Mouse (Mus musculus): ENCODE measurements around the gene Wbp11.

Gene Wbp11

DNA sequence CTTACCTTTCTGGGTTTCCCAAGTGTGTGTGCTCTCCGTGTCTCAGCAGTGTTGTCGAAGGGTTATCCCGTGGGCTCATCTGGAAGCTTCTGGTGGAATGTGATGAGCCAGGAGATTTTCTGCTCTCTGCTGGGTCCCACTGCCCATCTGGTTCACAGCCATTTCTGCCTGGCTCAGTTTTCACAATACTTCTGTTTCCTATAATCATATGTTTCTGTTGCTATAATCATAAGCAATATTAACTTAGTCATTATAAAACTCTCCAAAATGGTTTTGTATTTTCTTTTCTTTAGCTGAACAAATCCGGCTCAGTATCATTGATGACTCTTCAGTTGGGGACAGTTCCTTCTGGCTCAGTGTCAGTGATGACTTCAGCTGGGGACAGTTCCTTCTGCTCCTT, 7.3 kb upstream of the Wbp11 start, which contains the start of gene Smco3:
Smco3 (minus strand) TSS at position 101 of the 400 bp plus-strand sequence.
- no peak for DNase-seq

DNA sequence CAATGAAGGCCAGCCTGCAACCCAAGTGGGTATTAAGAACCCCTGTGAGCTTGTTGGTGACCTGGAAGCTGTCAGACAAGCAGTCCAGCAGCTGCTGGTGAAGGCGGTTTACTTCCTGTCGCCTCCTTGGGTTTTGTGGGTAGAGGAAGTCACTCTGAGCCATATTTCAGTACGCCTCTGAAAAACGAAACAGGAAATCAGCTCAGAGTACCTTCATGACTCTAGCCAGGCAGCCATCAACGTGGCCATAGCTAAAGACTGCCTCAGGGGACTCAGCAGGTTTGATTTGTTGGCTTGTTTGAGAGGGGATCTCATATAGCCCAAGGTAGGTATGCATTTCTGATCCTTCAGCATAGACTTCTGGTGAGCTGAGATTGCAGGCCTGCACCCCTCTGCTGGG, 3.7 kb upstream of the Wbp11 start:
- DNase-seq = peak; percentile 42 to 54

DNA sequence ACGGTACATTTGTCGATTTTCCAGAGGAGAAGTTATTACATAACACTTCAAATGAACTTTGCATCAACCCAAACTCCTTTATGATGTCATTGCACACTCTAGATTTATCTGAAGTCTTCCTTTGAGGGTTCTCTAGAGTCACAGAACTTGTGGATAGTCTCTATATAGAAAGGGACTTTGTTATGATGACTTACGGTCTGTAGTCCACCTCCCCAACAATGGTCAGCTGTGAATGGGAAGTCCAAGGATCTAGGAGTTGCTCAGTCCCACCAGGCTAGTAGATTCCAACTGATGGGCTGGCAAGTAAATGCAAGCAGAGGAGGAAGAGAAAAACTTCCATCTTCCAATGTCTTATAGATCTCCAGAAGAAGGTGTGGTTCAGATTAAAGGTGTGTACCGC, 648 bp upstream of the Wbp11 start:
- DNase-seq = no peak

DNA sequence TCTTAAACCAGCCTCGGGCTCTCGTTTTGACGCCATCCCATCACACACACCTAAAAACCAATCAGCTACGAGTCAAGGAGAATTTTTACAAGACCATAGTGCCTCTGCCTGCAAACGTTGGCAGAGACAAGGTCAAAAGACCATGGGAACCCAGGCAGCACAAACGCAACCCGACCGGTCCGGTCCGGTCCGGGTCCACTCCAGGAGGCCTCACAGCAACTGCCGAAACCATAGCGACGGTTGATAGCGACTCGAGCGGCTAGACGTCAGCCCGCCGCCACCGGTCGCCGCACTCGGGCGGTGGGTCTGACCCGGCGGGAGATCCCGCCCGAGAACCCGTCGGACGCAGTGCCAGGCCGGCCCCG, 535 bp downstream of the Wbp11 start, which contains the start of gene BC049715:
BC049715 (plus strand) TSS at position 111 of the 365 bp plus-strand sequence.
- no peak for DNase-seq

DNA sequence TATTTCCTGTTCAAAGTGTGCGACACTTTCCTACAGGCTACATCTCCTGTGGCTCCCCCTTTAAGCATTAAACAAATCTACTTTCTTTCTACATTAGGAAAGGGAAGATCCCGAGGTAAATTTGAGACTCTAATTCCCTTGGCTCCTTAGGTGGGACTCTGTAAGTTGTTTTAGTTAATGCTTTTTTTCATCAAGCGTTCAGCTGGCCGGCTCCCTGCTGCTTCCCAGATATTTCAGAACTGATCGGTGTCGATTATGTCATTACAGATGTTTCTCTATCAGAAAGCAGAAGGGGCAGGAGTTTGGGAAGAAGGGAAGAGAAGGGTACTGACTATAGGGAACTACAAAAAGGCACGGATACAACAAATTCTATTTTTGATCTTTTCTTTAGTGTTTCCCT, 917 bp downstream of the Wbp11 start:
- no peak for DNase-seq

DNA sequence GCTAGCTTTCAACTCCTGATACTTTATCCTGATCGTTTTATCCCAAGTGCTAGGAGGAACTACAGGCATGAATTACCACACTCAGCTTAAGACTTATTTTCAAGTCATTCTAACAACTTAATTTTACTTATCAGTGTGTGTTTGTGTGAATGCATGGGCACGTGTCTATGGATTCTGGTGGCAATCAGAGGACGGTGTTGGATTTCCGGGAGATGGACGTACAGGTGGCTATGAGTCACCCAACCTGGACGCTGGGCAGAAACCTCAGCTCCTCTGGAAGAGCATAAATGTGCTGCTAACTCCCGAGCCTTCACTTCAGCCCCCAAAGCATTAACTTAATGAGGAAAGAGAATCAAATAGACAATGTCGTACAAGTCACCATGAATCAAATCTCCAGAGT, 3.0 kb downstream of the Wbp11 start:
- no peak for DNase-seq

DNA sequence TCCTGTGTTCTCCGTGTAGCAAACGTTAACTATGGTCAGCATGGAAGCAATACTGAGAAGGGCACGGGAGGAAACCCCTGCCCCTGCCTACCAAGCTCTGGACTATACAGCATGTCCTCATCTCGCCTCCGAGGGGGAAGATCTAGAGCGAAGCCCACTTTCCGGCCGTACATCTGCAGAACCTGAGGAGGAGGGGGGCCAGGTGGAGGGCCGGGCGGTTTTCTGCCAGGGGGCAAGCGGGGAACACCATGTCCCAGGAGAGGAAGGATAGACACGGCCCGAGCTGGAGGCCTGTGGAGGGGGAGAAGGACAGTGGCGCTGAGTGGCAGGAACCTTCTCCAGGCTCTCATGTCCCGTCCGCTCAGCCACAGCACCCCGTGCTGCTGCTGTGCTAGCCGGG, 6.9 kb downstream of the Wbp11 start:
- DNase-seq = no peak

DNA sequence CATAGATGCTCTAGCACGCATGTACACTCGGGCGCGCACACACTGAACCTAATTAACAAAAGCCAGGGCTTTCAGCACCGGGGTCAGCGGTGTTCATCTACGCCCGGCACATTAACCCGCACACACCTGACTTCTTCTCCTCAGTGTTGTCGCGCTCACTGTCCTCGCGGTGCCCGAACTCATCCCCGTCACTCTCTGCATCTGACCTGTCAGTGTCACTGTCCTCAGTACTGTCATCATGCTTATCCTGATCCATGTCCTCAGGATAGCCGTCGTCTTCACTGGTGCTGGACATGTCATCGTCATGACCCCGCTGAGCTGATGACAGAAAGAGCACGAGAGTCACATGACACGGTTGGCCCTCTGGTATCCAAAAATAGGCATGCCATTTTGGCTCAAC, 7.7 kb downstream of the Wbp11 start:
- no peak for DNase-seq

DNA sequence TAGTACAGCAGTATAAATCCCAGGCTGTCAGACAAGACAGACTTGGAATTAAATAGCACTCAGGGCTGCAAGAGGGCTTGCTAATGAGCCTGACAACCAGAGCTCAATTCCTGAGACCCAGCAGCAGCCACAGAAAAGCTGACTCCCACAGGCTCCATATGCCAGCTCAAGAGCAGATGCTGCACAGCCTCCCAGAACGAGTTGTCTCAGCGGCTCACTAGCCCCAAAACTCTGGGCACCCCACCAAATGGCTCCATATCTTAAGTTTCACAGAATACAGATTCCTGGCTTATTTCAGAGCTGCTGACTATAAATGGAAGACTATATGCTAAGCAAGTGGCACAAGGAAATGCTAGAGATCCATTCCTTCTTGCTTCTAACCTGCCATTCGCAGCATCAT, 10.5 kb downstream of the Wbp11 start:
- DNase-seq = no peak

DNA sequence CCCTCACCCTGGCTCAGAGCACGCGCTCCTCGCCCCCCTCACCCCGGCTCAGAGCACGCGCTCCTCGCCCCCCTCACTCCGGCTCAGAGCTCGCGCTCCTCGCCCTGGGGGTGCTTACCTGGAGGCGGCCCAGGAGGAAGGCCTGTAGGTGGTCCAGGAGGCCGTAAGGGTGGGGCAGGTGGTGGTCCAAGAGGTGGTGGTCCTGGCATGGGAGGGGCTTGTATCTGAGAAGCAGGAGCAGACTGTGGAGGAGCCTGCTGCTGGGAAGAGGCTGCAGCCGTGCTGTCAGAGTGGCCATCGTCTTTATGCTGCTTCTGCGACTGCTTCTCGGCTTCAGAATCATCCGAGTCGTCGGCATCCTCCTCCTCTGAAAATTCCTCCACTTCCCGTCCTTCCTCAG, 11.2 kb downstream of the Wbp11 start:
- no peak for DNase-seq

DNA sequence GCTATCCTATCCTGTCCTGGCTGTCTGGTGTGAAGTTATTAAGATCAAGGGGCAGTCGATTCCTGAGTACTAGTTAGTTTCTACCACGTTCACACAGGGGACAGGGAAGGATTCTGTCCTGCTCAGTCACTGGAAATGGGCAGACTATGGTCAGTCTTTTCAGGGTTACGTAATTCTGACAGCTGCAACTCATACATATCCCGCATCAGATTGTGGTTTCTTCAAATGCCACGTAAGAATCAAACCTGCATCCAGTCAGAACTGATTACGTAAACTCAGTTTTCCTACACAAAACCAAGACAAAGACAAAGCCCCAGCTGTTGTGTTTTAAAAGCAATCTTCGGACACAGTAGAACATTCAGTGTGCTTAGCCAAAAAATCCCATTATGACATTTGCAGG, 12.7 kb downstream of the Wbp11 start:
- DNase-seq = no peak

DNA sequence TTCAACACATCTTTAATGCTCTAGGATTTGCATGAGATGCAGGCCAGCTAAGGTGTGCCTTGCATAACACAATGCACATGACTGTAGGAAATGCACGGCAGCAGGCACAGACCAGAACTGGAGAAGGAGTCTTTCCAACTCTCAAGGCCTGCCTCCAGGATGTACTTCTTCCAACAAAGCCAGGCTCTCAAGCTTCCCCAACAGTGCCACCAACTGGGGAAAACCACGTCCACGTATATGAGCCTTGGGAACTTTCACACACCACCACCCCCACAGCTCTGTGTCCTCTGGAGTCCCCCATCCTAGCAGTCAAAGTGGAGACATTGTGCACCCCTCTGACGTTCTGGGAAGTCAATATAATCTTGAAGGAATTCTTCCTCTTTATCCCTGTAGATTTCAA, 14.9 kb downstream of the Wbp11 start:
- DNase-seq = no peak

DNA sequence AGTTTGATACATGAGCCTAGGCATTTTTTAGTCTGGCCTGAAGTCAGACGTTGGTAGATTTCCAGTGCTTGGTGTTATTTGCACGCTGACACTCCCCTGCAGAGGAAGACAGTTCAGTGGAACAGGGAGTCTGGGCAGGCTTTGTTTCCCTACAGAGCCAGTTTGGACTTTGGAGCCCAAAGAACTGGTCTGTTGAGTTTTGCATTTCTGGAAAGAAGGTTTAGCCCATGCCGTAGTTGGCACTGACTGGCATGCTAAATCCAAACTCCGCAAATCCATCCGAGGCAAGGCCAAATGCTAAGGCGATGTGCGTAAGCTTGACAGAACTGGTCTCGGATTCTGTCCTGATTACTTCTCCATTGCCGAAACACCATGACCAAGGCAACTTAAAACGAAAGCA, 16.8 kb downstream of the Wbp11 start:
- DNase-seq = no peak

DNA sequence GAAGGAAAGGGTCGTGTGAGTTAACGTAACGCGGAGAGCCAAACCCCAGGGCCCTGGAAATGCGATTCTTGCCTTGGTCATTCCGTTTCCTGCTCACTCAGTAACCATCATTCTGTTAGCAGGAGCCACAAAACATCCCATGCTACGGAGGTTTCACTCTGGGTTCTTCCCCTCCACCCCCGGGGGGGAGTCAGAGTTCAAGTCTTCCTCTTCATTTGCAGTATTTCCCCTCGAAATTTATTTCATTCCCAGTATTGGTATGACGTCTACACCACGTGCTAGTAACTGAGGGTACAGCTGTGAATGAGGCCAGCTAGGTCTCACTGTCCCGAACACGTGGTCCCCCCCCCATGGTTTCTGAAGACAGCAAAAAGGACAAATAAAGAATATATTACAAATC, 18.4 kb downstream of the Wbp11 start:
- no peak for DNase-seq

DNA sequence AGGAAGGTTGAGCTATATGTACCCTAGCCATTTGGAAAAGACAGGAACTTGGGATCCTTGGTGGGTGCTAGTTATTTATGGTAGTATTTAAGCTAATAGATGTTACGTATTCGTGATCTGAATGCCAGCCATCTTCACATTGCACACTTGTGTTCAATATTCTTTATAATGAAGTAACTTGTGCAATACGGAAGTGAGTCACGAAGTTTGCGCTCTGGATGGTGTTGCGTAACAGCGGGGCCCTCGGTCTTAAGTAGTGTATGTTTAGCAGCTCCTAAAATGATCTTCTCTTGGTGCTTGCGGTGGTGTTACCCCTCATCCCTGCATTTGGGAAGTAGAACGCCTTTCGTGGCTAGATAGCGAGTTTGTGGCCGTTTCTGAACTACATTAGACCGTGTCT, 19.0 kb downstream of the Wbp11 start:
- DNase-seq = peak in 1 of 2 experiments; percentile 29

DNA sequence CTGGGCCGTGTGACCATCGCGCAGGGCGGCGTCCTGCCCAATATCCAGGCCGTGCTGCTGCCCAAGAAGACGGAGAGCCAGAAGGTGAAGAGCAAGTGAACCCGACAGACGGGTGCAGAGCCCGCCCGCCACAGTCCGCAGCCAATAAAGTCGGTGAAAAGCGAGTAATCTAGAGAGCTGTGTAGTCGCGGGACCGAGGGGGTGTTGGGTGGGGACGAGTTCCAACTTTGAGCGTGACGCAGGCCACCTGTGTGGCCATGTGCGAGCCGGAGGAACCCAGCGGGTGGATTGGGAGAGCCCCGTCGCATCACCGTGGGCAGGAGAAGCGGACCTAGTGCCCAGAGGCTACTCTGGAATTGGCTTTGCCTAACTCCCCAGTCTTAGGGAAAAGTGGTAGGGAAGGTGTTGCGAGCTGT, 19.4 kb downstream of the Wbp11 start:
- peak in 1 of 2 experiments; percentile 36 for DNase-seq

DNA sequence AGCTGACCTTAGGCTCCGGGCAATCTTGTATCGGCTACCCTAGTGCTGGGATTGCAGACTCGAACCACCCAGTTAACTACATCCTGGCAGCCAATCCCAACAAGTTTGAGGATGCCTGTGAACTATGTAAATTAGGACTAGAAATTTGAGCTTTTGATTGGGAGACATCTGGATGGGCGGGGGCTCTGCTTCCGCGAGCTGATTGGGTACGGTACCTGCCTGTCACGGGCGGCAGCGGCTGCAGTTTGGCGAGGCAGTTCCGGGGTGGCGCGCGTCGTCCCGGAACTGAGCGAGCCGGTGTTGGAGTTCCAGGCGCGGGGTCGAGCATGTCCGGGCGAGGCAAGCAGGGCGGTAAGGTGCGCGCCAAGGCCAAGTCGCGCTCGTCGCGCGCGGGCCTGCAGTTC, 20.0 kb downstream of the Wbp11 start, which contains the start of gene H2afj:
H2afj (plus strand) TSS at position 231 of the 404 bp plus-strand sequence.
- DNase-seq = peak; percentile 99

DNA sequence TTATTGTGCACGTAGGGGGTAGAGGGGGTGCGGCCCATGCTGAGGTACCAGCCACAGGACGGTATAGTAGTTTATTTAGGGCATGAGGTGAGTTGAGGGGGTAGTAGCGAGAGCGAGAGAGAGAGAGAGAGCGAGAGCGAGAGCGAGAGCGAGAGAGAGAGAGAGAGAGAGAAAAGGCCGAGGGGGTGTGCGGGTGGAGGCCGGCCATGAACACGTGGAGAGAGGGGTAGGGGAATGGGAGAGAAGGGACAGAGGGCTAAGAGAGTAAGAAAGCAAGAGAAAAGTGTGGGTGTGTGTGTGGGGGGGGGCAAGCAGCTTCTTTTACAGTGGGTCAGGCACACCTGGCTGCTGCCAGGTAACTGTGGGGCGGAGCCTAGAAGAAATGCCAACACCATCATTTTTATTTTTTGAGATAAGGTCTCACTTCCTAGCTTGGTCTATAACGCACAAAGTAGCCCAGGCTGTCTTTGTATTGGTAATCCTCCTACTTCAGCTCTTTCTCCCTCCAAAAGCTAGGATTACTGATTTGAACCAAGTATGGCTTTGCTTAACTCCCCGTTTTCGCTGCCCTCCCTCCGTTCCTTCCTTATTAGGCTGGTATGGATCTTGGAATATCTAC, 20.5 kb downstream of the Wbp11 start:
- no peak for DNase-seq

DNA sequence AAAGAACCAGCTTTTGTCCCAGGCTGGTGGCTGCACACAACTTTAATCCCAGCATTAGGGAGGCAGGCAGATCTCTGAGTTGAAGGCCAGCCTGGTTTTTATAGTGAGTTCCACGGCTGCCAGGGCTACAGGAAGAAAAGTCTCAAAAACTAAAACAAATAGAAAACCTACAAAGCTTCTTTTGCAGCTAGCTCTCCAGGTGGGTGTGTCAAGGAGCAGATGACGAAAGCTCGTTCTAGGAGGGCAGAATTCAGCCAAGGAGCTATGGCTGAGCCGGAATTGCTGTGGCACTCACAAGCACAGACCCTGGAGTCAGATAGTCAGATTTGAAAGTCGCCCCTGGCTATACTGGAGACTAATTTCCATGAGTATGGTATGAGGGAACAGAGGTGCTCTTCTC, 21.2 kb downstream of the Wbp11 start:
- no peak for DNase-seq

DNA sequence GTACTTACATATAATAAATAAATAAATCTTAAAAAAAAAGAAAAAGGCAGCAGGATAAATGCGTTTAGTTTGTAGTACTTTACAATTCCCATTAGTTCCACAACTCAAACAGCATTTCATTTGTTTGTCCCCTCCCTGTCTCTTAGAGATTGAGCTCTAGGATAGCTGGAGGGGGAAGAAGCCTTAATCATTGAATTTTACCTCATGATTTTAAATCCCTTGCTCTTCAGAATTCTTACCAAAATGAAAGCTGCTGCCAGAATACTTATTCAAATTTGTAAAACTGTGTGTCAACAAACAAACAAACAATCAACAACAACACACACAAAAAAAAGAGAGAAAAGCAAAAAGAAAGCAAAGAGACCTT, 22.6 kb downstream of the Wbp11 start:
- DNase-seq = no peak

DNA sequence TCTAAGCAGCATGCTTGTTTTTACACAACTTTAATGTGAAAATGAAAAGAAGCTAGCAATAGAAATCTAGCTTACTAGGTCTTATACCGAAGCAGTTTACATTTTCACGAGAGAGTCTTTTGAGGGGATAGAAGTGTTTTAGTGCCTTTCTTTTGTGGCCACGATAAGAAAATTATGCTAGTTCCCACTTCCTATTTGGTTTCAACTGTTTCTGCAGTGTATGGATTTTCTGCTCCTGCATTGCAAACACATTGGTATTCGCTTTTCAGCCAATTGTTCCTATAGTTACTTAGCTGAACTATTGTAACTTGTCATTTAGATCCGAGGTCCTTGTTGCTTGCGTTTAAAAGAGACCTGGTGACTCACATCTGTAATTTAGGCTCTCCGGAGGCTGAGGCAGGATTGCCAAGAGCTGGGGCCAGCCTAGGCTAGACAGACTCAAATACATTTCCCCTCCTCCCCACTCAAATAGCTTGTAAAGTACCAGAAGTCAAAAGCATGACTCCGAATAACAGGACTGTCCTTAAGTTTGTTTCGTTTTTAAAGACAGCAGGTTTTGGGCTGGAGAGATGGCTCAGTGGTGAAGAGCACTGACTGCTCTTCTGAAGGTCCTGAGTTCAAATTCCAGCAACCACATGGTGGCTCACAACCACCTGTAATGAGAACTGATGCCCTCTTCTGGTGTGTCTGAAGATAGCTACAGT, 23.2 kb downstream of the Wbp11 start:
- DNase-seq = no peak

DNA sequence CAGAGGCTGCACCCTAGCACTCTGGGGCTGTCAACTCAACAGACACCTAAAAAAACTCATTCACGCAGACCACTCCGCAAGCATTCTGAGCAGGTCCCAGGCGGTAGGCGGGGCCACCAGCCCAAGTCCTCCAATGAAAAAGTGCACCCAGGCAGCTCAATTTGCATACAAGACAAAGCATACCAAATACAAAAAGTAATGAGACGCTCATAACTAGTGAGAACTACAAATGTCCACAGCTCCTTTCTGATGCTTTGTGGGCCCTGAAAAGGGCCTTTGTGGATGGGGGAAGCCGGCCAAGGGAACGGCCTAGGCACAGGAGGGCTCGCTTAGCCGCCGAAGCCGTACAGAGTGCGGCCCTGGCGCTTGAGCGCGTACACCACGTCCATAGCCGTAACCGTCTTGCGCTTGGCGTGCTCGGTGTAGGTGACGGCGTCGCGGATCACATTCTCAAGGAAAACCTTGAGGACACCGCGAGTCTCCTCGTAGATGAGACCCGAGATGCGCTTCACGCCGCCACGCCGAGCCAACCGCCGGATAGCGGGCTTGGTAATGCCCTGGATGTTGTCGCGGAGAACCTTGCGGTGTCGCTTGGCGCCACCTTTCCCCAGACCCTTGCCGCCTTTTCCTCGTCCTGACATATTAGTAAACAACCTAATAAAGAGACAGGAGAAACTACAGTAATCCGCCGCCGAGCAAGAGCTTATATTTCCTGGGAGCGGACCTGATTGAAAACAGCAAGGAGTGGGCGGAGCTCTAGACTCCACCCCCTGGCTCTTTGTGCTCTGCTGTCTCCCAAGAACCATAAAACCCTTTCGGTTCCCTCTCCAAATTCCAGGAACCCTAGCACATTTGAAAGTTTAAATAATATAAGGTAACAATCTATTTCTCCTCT, 24.0 kb downstream of the Wbp11 start, which contains the start of gene Hist4h4:
Hist4h4 (minus strand) TSS at position 677 of the 895 bp plus-strand sequence.
- peak; percentile 94 to 98 for DNase-seq

DNA sequence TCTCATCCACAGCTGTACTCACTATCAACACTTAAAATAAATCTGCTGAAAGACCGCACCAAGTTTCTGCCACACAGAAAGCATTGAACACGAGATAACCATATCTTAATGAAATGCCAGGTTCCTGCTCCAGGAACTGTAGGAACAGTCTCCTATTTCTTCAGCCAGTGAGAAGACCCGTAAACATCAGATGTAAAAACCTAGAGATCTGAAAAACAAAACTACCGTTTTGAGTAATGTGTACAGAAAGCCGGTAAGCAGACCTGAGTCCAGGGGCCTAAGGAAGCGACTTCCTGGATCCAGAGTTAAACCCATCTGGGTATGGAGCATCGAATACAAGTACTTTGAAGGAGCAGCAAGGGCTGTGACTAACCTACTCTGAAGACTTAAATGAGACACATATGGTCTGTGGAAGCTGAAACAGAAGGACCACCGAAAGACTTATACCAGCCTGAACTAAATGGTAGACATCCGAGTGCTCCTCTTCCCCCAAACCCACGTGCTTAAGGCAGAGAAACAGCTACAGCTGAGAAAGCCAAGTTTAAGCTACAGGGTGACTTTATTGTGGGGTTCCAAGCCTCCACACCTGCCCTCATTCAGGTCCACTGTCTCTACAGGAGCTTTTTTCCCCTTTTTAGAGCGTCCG, 24.8 kb downstream of the Wbp11 start:
- no peak for DNase-seq
